Mouse (Mus musculus) left cerebral cortex, adult 9 months (tissue): ENCODE measurements around the gene Pnkd.

ENCODE experiments used
- DNase-seq, 2 experiments: peaks; one replicate each; pipeline ENCODE4 v3.0.0; 2022; ENCODE audit warnings: low spot score in 2 of 2

Gene Pnkd

GRCm38 (mm10) chr1:74284543-74285160, at the start of gene Pnkd, which contains the start of gene Aamp:
Gene Pnkd (plus strand): TSS chr1:74284930.
Gene Aamp (minus strand): TSS chr1:74284738.
- DNase-seq, result peak; percentile 100

GRCm38 (mm10) chr1:74235938-74236589, 48.7 kb upstream of the Pnkd start, which contains the start of gene Arpc2:
Gene Arpc2 (plus strand): TSS chr1:74236084.
- peak; percentile 91 to 96 for DNase-seq

GRCm38 (mm10) chr1:74236590-74237317, 48.0 kb upstream of the Pnkd start:
- peak in 1 of 2 experiments; percentile 28 for DNase-seq

- DNase-seq, result no peak
These were observed 47.1 kb upstream of the Pnkd start for GRCm38 (mm10) chr1:74237671-74238070.

- no peak for DNase-seq
These were observed 46.6 kb upstream of the Pnkd start for GRCm38 (mm10) chr1:74238136-74238535.

GRCm38 (mm10) chr1:74239162-74239561, 45.6 kb upstream of the Pnkd start:
- no peak for DNase-seq

GRCm38 (mm10) chr1:74239618-74240017, 45.1 kb upstream of the Pnkd start:
- peak in 1 of 2 experiments; percentile 46 for DNase-seq

- DNase-seq, result peak; percentile 61 to 82
These were observed 44.4 kb upstream of the Pnkd start for GRCm38 (mm10) chr1:74240311-74240710.

- no peak for DNase-seq
These were observed 43.9 kb upstream of the Pnkd start for GRCm38 (mm10) chr1:74240832-74241231.

- no peak for DNase-seq
These were observed 39.2 kb upstream of the Pnkd start for GRCm38 (mm10) chr1:74245525-74245924.

GRCm38 (mm10) chr1:74248799-74249198, 35.9 kb upstream of the Pnkd start:
- DNase-seq, result no peak

- no peak for DNase-seq
These were observed 35.3 kb upstream of the Pnkd start for GRCm38 (mm10) chr1:74249331-74249980.

- no peak for DNase-seq
These were observed 34.6 kb upstream of the Pnkd start for GRCm38 (mm10) chr1:74250096-74250495.

GRCm38 (mm10) chr1:74255704-74256345, 28.9 kb upstream of the Pnkd start:
- no peak for DNase-seq

GRCm38 (mm10) chr1:74256782-74257181, 27.9 kb upstream of the Pnkd start:
- no peak for DNase-seq

- DNase-seq, result no peak
These were observed 22.2 kb upstream of the Pnkd start for GRCm38 (mm10) chr1:74262510-74262909.

GRCm38 (mm10) chr1:74268750-74269149, 16.0 kb upstream of the Pnkd start:
- DNase-seq, result no peak

- DNase-seq, result no peak
These were observed 13.1 kb upstream of the Pnkd start for GRCm38 (mm10) chr1:74271659-74272058.

GRCm38 (mm10) chr1:74275015-74275414, 9.7 kb upstream of the Pnkd start:
- DNase-seq, result no peak

- DNase-seq, result no peak
These were observed 7.7 kb upstream of the Pnkd start for GRCm38 (mm10) chr1:74277041-74277440.

- no peak for DNase-seq
These were observed 6.7 kb upstream of the Pnkd start for GRCm38 (mm10) chr1:74277883-74278537.
